Mouse (Mus musculus): ENCODE results near the gene Gabrb3. TPM values are rescaled to one million over a fixed set of nuclear protein-coding genes. Genes with fewer than 3 reads are reported as not detected.

Gene Gabrb3
- polyA plus RNA-seq, 1 experiment = 106 TPM

DNA sequence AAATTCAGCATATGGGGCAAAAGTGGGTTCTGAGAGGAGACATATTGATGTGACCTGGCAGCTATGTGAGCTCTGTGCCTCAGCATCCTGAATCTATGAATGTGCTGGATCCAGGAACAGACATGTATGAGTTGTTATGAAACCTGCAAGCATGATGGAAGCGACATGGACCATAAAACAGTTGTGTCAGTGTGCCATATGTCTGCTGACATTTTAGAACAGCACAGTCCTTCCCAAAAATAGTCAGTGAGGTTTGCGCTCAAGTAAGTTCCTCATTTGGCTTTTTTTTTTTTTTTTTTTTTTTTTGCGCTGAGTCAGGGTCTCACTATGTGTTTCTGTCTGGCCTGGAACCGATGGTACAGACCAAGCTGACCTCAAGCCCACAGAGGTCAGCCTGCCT, 110.0 kb downstream of the Gabrb3 start:
- no peak for DNase-seq (ENCODE audit: extremely low spot score in 1 of 2, low spot score in 1 of 2)

- DNase-seq (ENCODE audit: extremely low spot score in 1 of 2, low spot score in 1 of 2) = no peak
These were observed 110.5 kb downstream of the Gabrb3 start for GRCm38 (mm10) chr7:57529954-57530353.

- DNase-seq (ENCODE audit: extremely low spot score in 1 of 2, low spot score in 1 of 2) = no peak
These were observed 113.2 kb downstream of the Gabrb3 start for GRCm38 (mm10) chr7:57532676-57533075.

- no peak for DNase-seq (ENCODE audit: extremely low spot score in 1 of 2, low spot score in 1 of 2)
These were observed 119.1 kb downstream of the Gabrb3 start for GRCm38 (mm10) chr7:57538565-57538964.

DNA sequence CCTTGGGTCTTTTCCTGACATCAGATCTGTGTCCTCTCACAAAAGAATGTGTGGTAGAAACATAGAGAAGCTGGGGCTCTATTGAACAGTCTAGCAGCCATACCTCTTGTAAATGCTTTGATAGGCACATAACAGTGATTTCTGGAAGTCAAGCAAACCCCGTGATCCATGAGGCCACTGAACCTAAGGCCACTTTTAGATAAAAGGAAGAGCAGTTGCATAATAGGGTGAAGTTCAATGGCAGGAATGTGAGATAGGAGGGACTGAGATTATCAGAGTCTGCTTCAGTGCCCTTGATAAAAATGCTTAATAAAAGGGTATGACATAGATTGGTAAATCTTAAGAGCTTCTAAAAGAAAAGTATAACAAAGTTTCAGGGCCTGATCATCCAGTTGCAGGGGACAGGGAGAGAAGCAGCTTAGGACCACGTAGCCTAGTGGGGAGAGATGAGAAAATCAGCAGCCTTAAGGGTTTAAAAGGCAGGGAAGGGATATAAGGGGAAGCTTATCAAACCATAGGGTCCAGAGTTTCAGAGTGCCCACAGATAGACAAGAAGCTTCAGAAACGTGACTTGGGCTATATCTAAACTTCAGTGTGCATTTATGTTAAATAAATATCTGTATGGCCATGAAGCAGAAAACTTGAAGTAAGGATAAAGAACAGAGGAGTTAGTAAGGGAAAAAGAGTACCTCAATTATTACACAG, 141.4 kb downstream of the Gabrb3 start:
- DNase-seq (ENCODE audit: extremely low spot score in 1 of 2, low spot score in 1 of 2) = no peak

DNA sequence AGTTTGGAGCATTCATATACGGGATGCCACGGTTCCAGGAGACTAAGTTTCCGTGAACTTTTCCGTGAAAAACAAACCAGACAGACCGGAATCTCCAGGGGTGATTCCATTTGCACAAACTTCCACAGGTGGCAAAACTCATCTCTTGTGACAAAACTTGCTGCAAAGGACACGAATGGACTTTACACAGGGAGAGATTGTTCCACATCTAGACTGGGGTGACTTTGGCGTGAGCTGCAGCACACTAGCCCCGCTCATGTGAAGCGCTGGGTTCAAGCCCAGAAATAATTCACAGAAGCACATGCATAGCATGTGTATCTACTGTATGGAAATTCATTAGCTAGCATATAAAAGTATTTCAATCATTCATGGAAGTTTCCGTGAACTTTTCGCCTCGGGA, 144.9 kb downstream of the Gabrb3 start:
- no peak for DNase-seq (ENCODE audit: extremely low spot score in 1 of 2, low spot score in 1 of 2)

DNA sequence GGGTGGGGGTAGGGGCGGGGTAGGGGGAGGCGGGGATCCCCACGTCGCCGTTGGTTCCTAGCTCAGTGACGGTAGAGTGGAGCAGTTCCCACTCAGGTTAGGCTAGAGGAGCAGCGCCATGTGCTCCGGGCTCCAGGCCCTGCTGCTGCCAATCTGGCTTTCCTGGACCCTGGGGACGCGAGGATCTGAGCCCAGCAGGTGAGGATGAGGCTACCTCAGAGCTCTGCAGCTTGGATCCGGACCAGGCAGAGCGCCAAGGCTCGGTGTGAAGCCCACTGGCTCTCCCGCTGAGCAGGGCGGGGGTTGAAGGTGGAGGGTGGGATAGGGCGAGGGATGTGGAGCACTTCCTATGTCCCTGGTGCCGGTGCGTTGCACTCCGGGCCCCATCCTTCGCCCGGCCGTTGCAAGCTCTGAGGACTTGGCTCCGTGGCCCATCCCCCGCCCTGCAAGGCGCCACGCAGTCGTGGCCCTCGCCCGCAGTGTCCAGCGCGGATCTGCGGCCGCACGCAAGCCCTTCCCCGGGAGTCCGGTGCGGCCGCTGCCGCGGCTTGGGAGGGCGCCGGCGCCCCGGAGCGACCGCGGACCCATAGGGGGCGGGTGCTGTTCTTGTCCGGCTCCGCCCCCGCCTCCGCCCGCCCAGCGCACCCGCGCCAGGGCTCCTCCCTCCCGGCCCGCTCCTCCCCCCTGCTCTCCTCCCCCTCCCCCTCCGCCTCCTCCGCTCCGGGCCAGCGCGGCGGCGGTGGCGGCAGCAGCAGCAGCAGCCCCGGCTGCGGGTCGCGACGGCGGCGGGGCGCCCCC, 171.2 kb downstream of the Gabrb3 start:
- peak in 1 of 2 experiments; percentile 71 for DNase-seq (ENCODE audit: extremely low spot score in 1 of 2, low spot score in 1 of 2)

- DNase-seq (ENCODE audit: extremely low spot score in 1 of 2, low spot score in 1 of 2) = no peak
These were observed 171.7 kb downstream of the Gabrb3 start for GRCm38 (mm10) chr7:57591249-57591577.

DNA sequence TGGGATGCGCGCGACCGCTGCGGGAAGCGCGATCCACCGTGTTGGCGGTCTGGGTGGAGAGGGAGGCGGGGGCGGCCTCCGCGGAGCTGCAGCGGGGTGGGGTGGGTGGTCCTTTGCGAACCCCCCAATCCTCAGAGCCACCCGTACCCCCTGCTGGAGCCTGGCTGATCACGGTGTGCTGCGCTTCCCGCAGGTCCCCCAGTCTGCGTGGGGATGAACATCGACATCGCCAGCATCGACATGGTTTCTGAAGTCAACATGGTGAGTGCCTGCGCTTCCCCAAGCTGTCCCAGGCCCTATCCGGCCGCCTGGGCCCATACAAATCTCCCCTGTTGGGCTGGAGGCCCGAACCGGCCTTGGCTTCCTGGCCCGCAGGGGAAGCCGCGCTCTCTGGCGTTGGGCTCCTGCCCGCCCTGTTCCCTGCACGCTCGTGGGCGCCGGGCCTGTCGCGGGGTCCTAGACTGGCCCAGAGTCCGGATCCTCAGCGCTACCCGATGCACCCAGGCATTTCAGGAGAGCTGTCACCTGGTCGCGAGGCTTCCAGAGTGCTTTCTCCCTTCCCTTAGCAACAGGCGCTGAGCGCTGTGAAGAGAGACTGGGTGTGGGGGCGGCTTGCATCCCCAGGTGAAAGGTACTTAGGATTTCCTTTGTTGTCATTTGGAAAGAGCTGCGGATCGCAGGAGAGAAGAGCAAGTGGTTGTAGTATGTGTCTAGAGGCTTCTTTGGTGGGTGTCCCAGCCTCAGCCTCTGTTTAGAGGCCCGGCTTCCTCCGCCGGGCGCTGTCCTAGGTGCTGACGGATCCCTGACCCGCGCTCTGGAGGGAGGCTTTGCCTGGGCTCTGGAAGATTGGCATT, 172.3 kb downstream of the Gabrb3 start:
- DNase-seq (ENCODE audit: extremely low spot score in 1 of 2, low spot score in 1 of 2) = peak in 1 of 2 experiments; percentile 42

DNA sequence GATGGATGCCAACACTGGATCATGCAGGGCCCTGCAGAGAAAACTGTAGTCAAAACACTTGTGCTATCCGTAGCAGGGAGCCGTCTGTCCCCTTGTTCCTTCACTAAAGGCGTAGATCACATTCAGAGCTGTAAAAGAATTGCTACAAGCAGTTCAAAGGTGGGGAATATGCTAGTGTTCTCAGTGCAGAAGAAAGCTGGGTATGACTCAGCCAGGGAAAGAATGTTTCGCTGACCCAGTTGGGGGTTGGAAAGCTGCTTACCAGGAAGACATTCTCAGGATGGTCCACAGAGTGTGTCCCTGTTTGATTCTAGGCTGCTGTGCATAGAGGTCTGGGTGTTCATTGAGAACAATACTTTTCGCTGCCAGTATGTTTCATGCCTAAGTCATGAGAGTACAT, 177.8 kb downstream of the Gabrb3 start:
- peak in 1 of 2 experiments; percentile 33 for DNase-seq (ENCODE audit: extremely low spot score in 1 of 2, low spot score in 1 of 2)

DNA sequence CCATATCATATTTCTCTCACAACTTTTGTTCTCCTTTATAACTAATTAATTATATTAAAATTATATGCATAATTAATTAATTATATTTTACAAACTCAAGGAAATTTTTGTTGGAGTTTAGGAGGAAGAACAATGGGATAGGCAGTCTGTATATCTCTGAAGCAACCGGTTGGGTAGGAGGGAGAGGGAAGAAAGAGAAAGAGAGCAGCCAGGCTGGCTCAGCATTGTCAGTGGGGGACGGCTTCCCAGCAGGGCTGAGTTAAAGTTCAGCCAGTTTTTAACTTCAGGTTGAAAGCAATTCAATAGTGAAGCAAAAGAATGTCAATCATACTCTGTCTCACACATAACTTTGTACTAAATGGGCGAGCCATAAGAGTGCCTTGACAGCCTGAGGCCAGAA, 199.2 kb downstream of the Gabrb3 start:
- DNase-seq (ENCODE audit: extremely low spot score in 1 of 2, low spot score in 1 of 2) = no peak

DNA sequence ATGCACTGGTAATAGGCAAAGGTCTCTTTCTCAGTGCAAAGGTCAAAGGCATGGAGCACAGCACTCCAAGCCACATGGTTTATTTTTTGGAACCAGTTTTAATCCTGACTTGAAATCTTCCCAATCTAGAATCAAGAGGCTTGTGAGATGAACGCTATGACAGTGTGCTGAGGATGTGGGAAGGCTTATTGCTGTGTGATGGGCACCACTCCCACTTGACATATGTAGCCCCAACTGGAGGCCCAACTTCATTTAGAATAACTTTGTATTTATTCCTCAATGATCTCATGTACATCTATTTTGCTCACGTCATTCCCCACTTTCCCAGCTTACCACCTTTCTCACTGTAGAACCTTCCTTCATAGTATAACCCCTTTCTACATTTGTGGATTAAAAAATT, 200.5 kb downstream of the Gabrb3 start:
- no peak for DNase-seq (ENCODE audit: extremely low spot score in 1 of 2, low spot score in 1 of 2)

- DNase-seq (ENCODE audit: extremely low spot score in 1 of 2, low spot score in 1 of 2) = peak in 1 of 2 experiments; percentile 22
These were observed 204.2 kb downstream of the Gabrb3 start for GRCm38 (mm10) chr7:57623718-57624117.

DNA sequence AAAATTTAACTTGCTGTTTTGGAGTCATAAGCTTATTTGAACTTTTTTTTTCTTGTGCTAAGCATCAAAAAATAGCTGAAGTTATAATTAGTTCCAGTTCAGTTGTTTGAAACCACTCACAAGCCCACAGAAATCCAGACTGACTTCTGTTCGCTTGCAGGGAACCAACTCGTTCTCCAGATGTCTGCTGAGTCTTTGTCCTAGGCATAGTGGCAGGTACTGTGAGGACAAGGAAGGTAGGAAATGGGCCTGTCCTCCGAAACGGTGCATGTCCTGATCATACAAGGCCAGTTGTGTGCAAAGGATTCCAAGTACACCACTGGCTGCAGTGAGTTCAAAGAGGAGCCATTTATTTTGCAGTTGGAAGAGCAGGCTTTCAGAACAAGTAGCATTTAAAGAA, 215.5 kb downstream of the Gabrb3 start:
- peak; percentile 29 to 41 for DNase-seq (ENCODE audit: extremely low spot score in 1 of 2, low spot score in 1 of 2)

- DNase-seq (ENCODE audit: extremely low spot score in 1 of 2, low spot score in 1 of 2) = no peak
These were observed 216.2 kb downstream of the Gabrb3 start for GRCm38 (mm10) chr7:57635687-57636086.

DNA sequence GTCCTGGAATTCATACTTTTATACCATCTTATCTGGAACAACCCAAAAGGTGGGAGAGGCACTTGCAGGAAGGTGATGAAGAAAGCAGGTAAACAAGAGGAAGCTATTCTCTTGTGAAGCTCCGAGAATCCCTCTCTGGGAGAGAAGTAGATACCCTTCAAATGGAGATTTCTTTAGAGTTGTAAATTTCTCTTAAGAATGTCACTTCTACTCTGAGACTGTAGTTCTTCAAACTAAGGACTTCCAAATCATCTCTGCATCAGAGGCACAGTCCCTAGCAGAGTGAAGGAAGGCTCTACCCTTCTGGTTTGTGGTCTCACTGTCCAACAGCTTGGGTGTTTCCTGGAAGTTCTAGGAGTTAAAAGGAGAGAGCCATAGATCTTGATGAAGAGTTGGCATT, 221.3 kb downstream of the Gabrb3 start:
- no peak for DNase-seq (ENCODE audit: extremely low spot score in 1 of 2, low spot score in 1 of 2)

GRCm38 (mm10) chr7:57647345-57647744, 227.9 kb downstream of the Gabrb3 start:
- peak in 1 of 2 experiments; percentile 19 for DNase-seq (ENCODE audit: extremely low spot score in 1 of 2, low spot score in 1 of 2)

- DNase-seq (ENCODE audit: extremely low spot score in 1 of 2, low spot score in 1 of 2) = peak; percentile 48 to 61
These were observed 228.8 kb downstream of the Gabrb3 start for GRCm38 (mm10) chr7:57648136-57648755.

GRCm38 (mm10) chr7:57677352-57677751, 257.9 kb downstream of the Gabrb3 start:
- peak in 1 of 2 experiments; percentile 14 for DNase-seq (ENCODE audit: extremely low spot score in 1 of 2, low spot score in 1 of 2)

GRCm38 (mm10) chr7:57689836-57690235, 270.3 kb downstream of the Gabrb3 start:
- DNase-seq (ENCODE audit: extremely low spot score in 1 of 2, low spot score in 1 of 2) = no peak

DNA sequence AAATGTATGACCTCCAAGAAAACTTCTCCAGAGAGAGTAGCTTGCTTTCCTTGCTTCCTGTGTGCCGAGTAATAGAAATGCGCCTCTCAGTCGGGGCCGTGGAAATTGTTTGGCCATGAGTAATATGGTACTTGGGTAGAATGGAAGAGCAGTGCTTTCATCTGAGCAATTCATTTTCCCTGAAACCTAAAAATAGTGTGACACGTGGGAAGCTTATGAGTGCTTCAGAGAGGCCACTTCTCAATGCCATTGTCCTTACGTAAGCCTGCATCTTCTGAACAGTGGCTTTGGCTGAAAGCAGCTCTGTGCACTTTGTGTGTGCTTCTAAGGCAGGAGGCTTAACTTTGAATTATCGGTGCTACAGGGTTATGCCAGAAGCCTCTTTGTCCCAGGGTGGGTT, 280.9 kb downstream of the Gabrb3 start:
- peak; percentile 33 to 73 for DNase-seq (ENCODE audit: extremely low spot score in 1 of 2, low spot score in 1 of 2)

Data from frontal cortex, adult 2 months (tissue).